Mouse (Mus musculus): ENCODE data around the gene Ngfr. TPM values are rescaled to one million over a fixed set of nuclear protein-coding genes. Genes with fewer than 3 reads are reported as not detected.
"Not testable (repeated sequence)": the region's sequence is repeated elsewhere in the genome, so short reads cannot be mapped to it uniquely, and the experiment has no call there.

The Ngfr gene
- total RNA-seq, 2 experiments from 2014 or later: 1.3 TPM

DNA sequence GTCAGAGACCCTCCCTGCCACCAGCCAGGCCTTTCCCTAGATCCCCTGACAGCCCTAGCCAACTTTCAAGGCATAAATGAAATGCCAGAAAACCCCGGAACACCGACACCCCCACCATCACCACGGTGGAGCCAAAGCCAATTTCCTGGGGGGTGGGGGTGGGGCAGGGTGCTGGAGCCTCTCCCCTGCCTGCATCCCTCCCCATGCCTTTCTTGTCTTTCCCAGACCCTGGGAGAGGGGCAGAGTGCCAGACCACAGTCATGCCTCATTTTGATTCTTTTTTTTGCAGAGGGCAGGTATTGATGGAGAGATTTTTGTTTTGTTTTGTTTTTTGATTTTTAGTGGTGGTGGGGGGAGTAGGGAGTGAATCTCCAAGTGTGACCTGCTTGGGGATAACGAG is 23.7 kb upstream of the Ngfr start:
- H3K27ac ChIP-seq: no peak overlapping the region
- TF ChIP-seq CTCF (conservative IDR thresholded peaks at IDR 0.05): no peak
- H3K4me3 ChIP-seq: no peak overlapping the region
- no peak for DNase-seq (ENCODE audit: low spot score in 2 of 2)

- TF ChIP-seq CTCF (conservative IDR thresholded peaks at IDR 0.05): no peak
- no peak overlapping the region for H3K27ac ChIP-seq
- no peak for DNase-seq (ENCODE audit: low spot score in 2 of 2)
- peak overlapping the region; percentile 33 for H3K4me3 ChIP-seq
These were observed 22.9 kb upstream of the Ngfr start for GRCm38 (mm10) chr11:95610391-95610902.

GRCm38 (mm10) chr11:95609924-95610323 is 22.4 kb upstream of the Ngfr start:
- peak overlapping the region; percentile 33 for H3K4me3 ChIP-seq
- TF ChIP-seq CTCF (conservative IDR thresholded peaks at IDR 0.05): no peak
- no peak for DNase-seq (ENCODE audit: low spot score in 2 of 2)
- H3K27ac ChIP-seq: no peak overlapping the region

GRCm38 (mm10) chr11:95607286-95607685 is 19.8 kb upstream of the Ngfr start:
- H3K4me3 ChIP-seq; H3K27ac ChIP-seq; DNase-seq (ENCODE audit: low spot score in 2 of 2): not testable (repeated sequence)

DNA sequence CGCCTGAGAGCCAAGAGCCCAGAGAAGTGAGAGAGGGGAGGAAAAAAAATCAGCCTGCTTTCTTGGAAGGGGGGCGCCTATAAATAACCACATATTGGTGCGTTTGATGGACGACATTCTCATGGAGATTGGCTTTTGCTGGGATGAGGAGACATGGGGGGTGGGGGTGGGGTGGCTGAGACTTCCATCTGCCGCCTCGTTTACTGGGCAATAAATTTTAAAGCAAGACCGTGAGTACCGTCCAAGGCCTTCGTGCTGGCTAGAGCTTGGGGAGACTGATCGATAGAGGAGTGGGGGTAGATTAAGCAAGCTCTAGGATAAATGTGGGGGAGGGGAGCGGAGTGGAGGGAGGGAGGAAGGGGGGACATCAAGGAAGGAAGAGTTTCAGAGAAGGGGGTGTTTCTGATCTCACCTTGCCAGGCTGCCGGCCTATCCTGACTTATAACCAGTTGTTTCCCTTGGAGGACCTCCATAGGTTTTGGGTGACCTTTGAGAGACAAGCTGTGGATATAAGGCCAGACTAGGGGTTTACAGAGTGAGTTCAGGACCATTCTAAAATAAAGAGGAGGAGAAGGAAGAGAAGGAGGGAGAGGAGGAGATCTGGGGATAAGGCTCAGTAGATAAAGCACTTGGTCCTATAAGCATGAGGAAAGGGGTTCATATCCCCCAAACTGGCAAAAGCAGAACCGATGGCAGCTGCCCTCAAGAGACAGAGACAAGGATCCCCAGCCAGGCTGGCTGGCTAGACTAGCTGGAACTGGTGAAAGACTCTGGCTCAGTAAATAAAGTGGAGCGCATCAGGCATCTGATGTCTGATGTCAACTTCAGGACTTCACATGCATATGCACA is 10.9 kb upstream of the Ngfr start:
- no peak overlapping the region for H3K27ac ChIP-seq
- H3K4me3 ChIP-seq: no peak overlapping the region
- no peak for DNase-seq (ENCODE audit: low spot score in 2 of 2)
- no peak for TF ChIP-seq CTCF (conservative IDR thresholded peaks at IDR 0.05)

DNA sequence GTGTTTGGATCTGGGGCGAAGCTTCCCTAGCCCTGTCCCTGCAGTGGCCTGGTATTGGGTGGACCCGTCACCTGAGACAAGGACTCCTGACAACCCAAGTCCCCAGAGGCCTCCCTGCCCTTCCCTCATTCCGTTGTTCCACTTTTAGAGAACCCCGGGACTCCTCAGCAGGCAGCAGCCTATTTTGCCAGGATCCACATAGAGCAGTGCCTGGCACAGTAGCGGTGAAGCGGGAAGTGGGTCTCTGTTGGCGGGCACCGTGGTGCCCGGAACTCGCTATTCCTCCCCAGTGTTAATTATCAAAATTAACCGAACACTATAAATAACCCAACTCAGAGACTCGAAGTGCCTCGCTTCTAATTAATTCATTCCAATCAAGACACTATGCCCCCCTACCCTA is 10.2 kb upstream of the Ngfr start:
- H3K4me3 ChIP-seq: no peak overlapping the region
- no peak for DNase-seq (ENCODE audit: low spot score in 2 of 2)
- TF ChIP-seq CTCF (conservative IDR thresholded peaks at IDR 0.05): no peak
- no peak overlapping the region for H3K27ac ChIP-seq

- Histone ChIP-seq H3K4me3 (no peak overlapping the region), H3K27ac (no peak overlapping the region)
- no peak for TF ChIP-seq CTCF (conservative IDR thresholded peaks at IDR 0.05)
- DNase-seq (ENCODE audit: low spot score in 2 of 2): no peak
These were observed 9.2 kb upstream of the Ngfr start for GRCm38 (mm10) chr11:95596704-95597103.

DNA sequence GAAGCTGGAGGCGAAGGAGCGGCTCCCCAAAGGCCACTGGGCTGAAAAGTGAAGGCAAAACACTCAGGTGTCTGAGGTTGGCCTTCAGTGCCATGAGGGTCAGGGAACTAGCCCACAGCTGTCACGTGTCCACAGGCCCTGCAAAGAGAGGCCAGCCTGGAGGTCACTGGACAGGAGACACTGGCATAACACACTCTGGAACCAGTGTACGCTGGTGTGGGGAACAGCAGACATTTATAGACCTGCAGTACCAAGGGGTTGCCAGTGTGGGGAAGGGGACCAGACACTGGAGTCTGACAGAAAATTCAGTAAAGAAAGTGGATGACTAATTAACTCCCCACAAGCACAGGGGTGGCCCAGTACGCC is 8.6 kb upstream of the Ngfr start:
- DNase-seq (ENCODE audit: low spot score in 2 of 2): no peak
- no peak overlapping the region for H3K4me3 ChIP-seq
- no peak for TF ChIP-seq CTCF (conservative IDR thresholded peaks at IDR 0.05)
- no peak overlapping the region for H3K27ac ChIP-seq

DNA sequence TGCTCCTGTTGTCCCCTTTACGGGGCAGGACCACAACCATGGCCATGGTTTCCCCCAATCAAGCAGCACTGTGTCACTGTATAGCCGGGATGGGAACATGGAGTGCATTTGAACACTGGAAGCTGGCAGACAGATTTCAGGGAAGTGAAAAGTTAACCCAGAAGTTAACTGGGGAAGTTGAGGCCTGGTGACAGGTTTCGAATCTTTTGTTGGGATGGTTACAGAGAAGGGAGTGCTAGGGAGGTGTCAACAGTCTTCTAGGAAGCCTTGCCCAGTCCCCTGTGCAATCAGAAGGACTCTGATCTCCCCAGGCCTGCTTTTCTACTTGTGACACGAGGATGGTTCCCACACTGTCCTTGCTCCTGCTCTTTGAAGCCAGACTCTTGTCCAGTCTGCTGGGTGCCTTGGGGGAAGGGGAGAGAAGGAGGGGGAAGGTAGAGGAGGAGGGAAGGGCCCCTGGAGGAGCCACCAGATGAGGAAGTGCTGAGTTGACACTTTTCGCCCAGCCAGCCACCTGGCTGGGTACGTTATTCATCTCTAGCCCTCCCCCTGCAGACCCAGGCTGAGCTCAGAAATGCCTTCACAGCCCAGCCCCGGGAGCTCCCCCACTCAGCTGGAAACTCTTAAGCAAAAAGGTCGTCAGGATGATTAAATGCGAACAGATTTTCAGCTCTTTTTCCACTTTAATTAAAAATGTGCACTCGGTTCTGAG is 8.1 kb upstream of the Ngfr start:
- H3K27ac ChIP-seq: no peak overlapping the region
- no peak for TF ChIP-seq CTCF (conservative IDR thresholded peaks at IDR 0.05)
- no peak for DNase-seq (ENCODE audit: low spot score in 2 of 2)
- no peak overlapping the region for H3K4me3 ChIP-seq

GRCm38 (mm10) chr11:95594686-95595212 is 7.2 kb upstream of the Ngfr start:
- no peak for TF ChIP-seq CTCF (conservative IDR thresholded peaks at IDR 0.05)
- Histone ChIP-seq H3K4me3 (no peak overlapping the region), H3K27ac (no peak overlapping the region)
- no peak for DNase-seq (ENCODE audit: low spot score in 2 of 2)

GRCm38 (mm10) chr11:95593501-95593900 is 6.0 kb upstream of the Ngfr start:
- TF ChIP-seq CTCF (conservative IDR thresholded peaks at IDR 0.05): no peak
- no peak for DNase-seq (ENCODE audit: low spot score in 2 of 2)
- no peak overlapping the region for H3K4me3 ChIP-seq
- H3K27ac ChIP-seq: no peak overlapping the region

DNA sequence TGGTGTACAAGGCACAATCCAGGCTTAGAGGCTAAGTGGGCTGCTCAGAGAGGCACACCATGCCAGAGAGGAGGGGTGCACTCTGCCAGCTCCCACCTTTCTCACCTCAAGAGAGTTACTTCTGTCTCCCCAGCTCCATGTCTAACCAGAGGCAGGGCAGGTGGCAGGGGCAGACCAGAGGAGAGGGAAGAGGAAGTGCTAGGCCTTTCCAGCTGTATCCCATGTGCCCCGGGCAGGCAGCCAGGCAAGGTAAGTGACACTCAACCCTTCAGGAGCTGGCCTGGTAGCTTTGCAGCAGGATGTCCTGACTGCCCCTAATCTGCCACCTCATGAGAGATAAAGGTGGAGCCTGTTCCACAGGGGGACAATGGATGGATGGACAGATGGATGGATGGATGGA is 5.2 kb upstream of the Ngfr start:
- H3K27ac ChIP-seq: no peak overlapping the region
- no peak overlapping the region for H3K4me3 ChIP-seq
- no peak for TF ChIP-seq CTCF (conservative IDR thresholded peaks at IDR 0.05)
- DNase-seq (ENCODE audit: low spot score in 2 of 2): no peak

GRCm38 (mm10) chr11:95589195-95589594 is 1.7 kb upstream of the Ngfr start:
- no peak for DNase-seq (ENCODE audit: low spot score in 2 of 2)
- H3K4me3 ChIP-seq: no peak overlapping the region
- H3K27ac ChIP-seq: no peak overlapping the region
- no peak for TF ChIP-seq CTCF (conservative IDR thresholded peaks at IDR 0.05)
